Mouse (Mus musculus) myocyte (in vitro differentiated cells): ENCODE data around the gene Eif4a3. TPM values are rescaled to one million over a fixed set of nuclear protein-coding genes. Genes with fewer than 3 reads are reported as not detected.

Experiments used
- H3K27me3 ChIP-seq: one replicate; pipeline ENCODE4 v1.6.1; 2011; ENCODE audit not compliant: control insufficient read depth, insufficient read depth, insufficient read length
- H3K36me3 ChIP-seq: one replicate; pipeline ENCODE4 v1.6.1; 2011; ENCODE audit not compliant: control insufficient read depth, insufficient read depth
- H3K4me2 ChIP-seq: one replicate; pipeline ENCODE4 v1.6.1; 2011; ENCODE audit warnings: low read depth, control low read depth
- H3K4me3 ChIP-seq: one replicate; pipeline ENCODE4 v1.5.1; 2011; ENCODE audit warnings: mild to moderate bottlenecking, control low read depth, moderate library complexity
- H3K79me2 ChIP-seq: one replicate; pipeline ENCODE4 v1.6.1; 2011; ENCODE audit not compliant: control insufficient read depth, insufficient read depth
- H3ac ChIP-seq: one replicate; pipeline ENCODE4 v1.6.1; 2011; ENCODE audit not compliant: control insufficient read depth, insufficient read length
- CEBPB ChIP-seq: IDR thresholded peaks from 2 replicates; pipeline ENCODE4 v1.6.1; 2011; ENCODE audit warnings: mild to moderate bottlenecking, moderate library complexity; ENCODE audit not compliant: poor library complexity, insufficient read depth, severe bottlenecking
- E2F4 ChIP-seq: IDR thresholded peaks from one replicate; pipeline ENCODE4 v1.6.1; 2011; ENCODE audit warnings: mild to moderate bottlenecking, control low read depth, moderate library complexity; ENCODE audit not compliant: insufficient read depth
- MAX ChIP-seq: IDR thresholded peaks from one replicate; pipeline ENCODE4 v1.6.1; 2011; ENCODE audit warnings: low read depth, mild to moderate bottlenecking, control low read depth
- MYOD1 ChIP-seq, 3 experiments: IDR thresholded peaks; one replicate each; pipeline ENCODE4 v1.6.1; 2011; ENCODE audit warnings: control low read depth in 2 of 3, low read depth in 2 of 3, mild to moderate bottlenecking in 2 of 3, moderate library complexity in 1 of 3; ENCODE audit not compliant: insufficient read length in 2 of 3, control insufficient read depth in 1 of 3
- MYOG ChIP-seq, 3 experiments: IDR thresholded peaks; one replicate each; pipeline ENCODE4 v1.6.1; 2011; ENCODE audit warnings: control low read depth in 2 of 3, low read depth in 2 of 3, mild to moderate bottlenecking in 2 of 3; ENCODE audit not compliant: insufficient read length in 2 of 3, control insufficient read depth in 1 of 3, insufficient read depth in 1 of 3
- POLR2A ChIP-seq: IDR thresholded peaks from one replicate; pipeline ENCODE4 v1.6.1; 2011; ENCODE audit warnings: low read depth, mild to moderate bottlenecking, control low read depth, moderate library complexity; ENCODE audit not compliant: insufficient read length
- POLR2AphosphoS2 ChIP-seq: IDR thresholded peaks from one replicate; pipeline ENCODE4 v1.6.1; 2011; ENCODE audit warnings: low read depth, control low read depth; ENCODE audit not compliant: insufficient read length
- REST ChIP-seq: IDR thresholded peaks from one replicate; pipeline ENCODE4 v1.6.1; 2011; ENCODE audit warnings: mild to moderate bottlenecking, control low read depth, moderate library complexity; ENCODE audit not compliant: insufficient read depth, insufficient read length
- SRF ChIP-seq: IDR thresholded peaks from one replicate; pipeline ENCODE4 v1.6.1; 2011; ENCODE audit warnings: low read depth; ENCODE audit not compliant: control insufficient read depth, insufficient read length
- TCF12 ChIP-seq: IDR thresholded peaks from one replicate; pipeline ENCODE4 v1.6.1; 2011; ENCODE audit warnings: mild to moderate bottlenecking, control low read depth; ENCODE audit not compliant: poor library complexity, insufficient read depth, severe bottlenecking
- TCF3 ChIP-seq: IDR thresholded peaks from one replicate; pipeline ENCODE4 v1.6.1; 2011; ENCODE audit warnings: low read depth, control low read depth; ENCODE audit not compliant: insufficient read length
- USF1 ChIP-seq: IDR thresholded peaks from one replicate; pipeline ENCODE4 v1.6.1; 2011; ENCODE audit warnings: low read depth, mild to moderate bottlenecking, control low read depth, moderate library complexity
- polyA plus RNA-seq: library from polyadenylated mRNA; unstranded; fragments of >200 nt; fragmentation: generic; extraction: Trizol; gene quantifications from one replicate; pipeline ENCODE4 v1.2.1, GENCODE M21; 2012; ENCODE audit warnings: missing spikeins

Eif4a3 gene
- polyA plus RNA-seq = 247 TPM

GRCm38 (mm10) chr11:119299391-119300245 lies at the start of gene Eif4a3:
Eif4a3 (minus strand) TSS chr11:119300089.
- Histone ChIP-seq H3K36me3 (peaks cover 16% of the 10 kb centered on the region), H3K79me2 (peaks cover 28% of the 10 kb centered on the region), H3K4me2 (peak within 1 kb of the TSS; percentile 98), H3K4me3 (peak within 1 kb of the TSS; percentile 98), H3K27me3 (peaks cover 22% of the 10 kb centered on the region), H3ac (peak within 1 kb of the TSS; percentile 94)
- TF ChIP-seq MAX = no peak
- peak; percentile 10 for TF ChIP-seq E2F4
- TF ChIP-seq SRF = peak; percentile 51
- TF ChIP-seq MYOD1 (IDR thresholded peaks at IDR 0.05; ENCODE audit: control insufficient read depth in 1 of 3, insufficient read length in 2 of 3, low read depth in 2 of 3) = no peak
- peak in 2 of 3 experiments; percentile 33 to 53 for TF ChIP-seq MYOG (IDR thresholded peaks at IDR 0.05; ENCODE audit: control insufficient read depth in 1 of 3, insufficient read depth in 1 of 3, insufficient read length in 2 of 3, low read depth in 2 of 3)
- TF ChIP-seq TCF3 = no peak
- TF ChIP-seq REST = no peak
- peak; percentile 60 for TF ChIP-seq POLR2A
- no peak for TF ChIP-seq TCF12
- no peak for TF ChIP-seq USF1
- peak; percentile 56 for TF ChIP-seq POLR2AphosphoS2
- TF ChIP-seq CEBPB = no peak

- H3K79me2 ChIP-seq = no peaks in the 10 kb centered on the region
- H3K4me2 ChIP-seq = no peak overlapping the region
- no peak for TF ChIP-seq MAX
- no peak for TF ChIP-seq MYOG (IDR thresholded peaks at IDR 0.05; ENCODE audit: control insufficient read depth in 1 of 3, insufficient read depth in 1 of 3, insufficient read length in 2 of 3, low read depth in 2 of 3)
- no peak overlapping the region for H3K4me3 ChIP-seq
- no peak overlapping the region for H3ac ChIP-seq
- H3K27me3 ChIP-seq = peaks cover 35% of the 10 kb centered on the region
- no peaks in the 10 kb centered on the region for H3K36me3 ChIP-seq
Observed at GRCm38 (mm10) chr11:119347125-119347524, 47.2 kb upstream of the Eif4a3 start.

DNA sequence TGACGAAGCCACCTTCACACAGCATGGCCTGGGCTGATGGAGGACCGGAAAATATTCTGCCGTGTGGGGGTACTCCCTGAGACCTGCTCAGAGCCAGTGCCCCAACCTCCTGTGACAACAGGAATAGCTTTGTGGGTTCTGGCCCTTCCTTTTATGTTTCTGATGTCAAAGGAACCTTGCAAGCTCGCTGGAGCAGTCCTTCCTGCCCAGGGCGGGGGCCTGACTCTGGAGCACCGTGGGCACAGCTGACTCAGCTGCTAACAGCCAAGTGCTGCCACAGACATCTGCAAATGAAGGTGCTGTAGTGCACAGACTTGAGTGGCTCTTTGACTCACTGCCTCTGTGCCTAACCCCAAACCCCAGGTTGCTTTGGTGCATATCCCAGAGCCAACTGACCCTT lies 45.0 kb upstream of the Eif4a3 start:
- Histone ChIP-seq H3ac (no peak overlapping the region), H3K36me3 (no peaks in the 10 kb centered on the region), H3K4me3 (no peak overlapping the region), H3K4me2 (no peak overlapping the region), H3K27me3 (peaks cover 44% of the 10 kb centered on the region), H3K79me2 (no peaks in the 10 kb centered on the region)
- TF ChIP-seq MYOG (IDR thresholded peaks at IDR 0.05; ENCODE audit: control insufficient read depth in 1 of 3, insufficient read depth in 1 of 3, insufficient read length in 2 of 3, low read depth in 2 of 3) (no peak), POLR2A (no peak), REST (no peak), TCF3 (no peak), E2F4 (no peak), MAX (no peak)

DNA sequence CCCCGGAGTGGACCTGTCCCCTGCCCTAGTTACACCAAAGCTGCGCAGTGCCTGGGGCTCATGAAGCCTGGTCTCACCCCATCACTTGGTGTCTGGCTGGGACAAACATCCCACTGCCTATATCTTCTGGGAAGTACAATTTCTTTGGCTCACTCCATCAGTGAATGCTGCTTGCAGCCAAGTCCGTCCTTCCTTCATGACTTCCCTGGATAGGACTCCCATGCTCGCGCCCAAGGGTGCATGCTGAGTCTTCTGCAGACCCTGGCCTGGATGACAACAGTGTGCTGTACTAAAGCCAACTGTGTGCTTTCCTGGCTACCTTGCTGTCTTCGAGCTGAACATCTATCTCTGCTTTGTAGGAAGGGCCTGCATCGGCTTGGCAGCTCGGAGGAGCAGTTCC lies 44.3 kb upstream of the Eif4a3 start:
- no peak for TF ChIP-seq USF1
- TF ChIP-seq MAX = no peak
- TF ChIP-seq MYOD1 (IDR thresholded peaks at IDR 0.05; ENCODE audit: control insufficient read depth in 1 of 3, insufficient read length in 2 of 3, low read depth in 2 of 3) = no peak
- TF ChIP-seq POLR2AphosphoS2 = no peak
- no peak for TF ChIP-seq SRF
- no peak for TF ChIP-seq MYOG (IDR thresholded peaks at IDR 0.05; ENCODE audit: control insufficient read depth in 1 of 3, insufficient read depth in 1 of 3, insufficient read length in 2 of 3, low read depth in 2 of 3)
- no peak for TF ChIP-seq TCF3
- TF ChIP-seq TCF12 = no peak
- TF ChIP-seq E2F4 = no peak
- no peak for TF ChIP-seq POLR2A
- no peak for TF ChIP-seq CEBPB
- no peak for TF ChIP-seq REST
- Histone ChIP-seq H3K4me2 (no peak overlapping the region), H3K4me3 (no peak overlapping the region), H3K27me3 (peaks cover 44% of the 10 kb centered on the region), H3ac (no peak overlapping the region), H3K79me2 (no peaks in the 10 kb centered on the region), H3K36me3 (no peaks in the 10 kb centered on the region)

- H3K27me3 ChIP-seq = peaks cover 44% of the 10 kb centered on the region
- TF ChIP-seq REST (no peak), TCF3 (no peak), USF1 (no peak), POLR2A (no peak), POLR2AphosphoS2 (no peak), MYOG (IDR thresholded peaks at IDR 0.05; ENCODE audit: control insufficient read depth in 1 of 3, insufficient read depth in 1 of 3, insufficient read length in 2 of 3, low read depth in 2 of 3) (no peak), TCF12 (no peak), MYOD1 (IDR thresholded peaks at IDR 0.05; ENCODE audit: control insufficient read depth in 1 of 3, insufficient read length in 2 of 3, low read depth in 2 of 3) (no peak), SRF (no peak), E2F4 (no peak), CEBPB (no peak), MAX (no peak)
Observed at GRCm38 (mm10) chr11:119339637-119340036, 39.7 kb upstream of the Eif4a3 start.

More at GRCm38 (mm10) chr11:119339637-119340036, 39.7 kb upstream of the Eif4a3 start:
- H3K4me3 ChIP-seq = no peak overlapping the region
- H3K4me2 ChIP-seq = no peak overlapping the region
- no peaks in the 10 kb centered on the region for H3K79me2 ChIP-seq
- no peak overlapping the region for H3ac ChIP-seq
- no peaks in the 10 kb centered on the region for H3K36me3 ChIP-seq
